Mouse (Mus musculus): ENCODE data around the gene Exo1.

GRCm38 (mm10) chr1:175883398-175883797 lies 3.0 kb downstream of the Exo1 start:
- TF ChIP-seq CTCF (IDR thresholded peaks at IDR 0.05; ENCODE audit: insufficient read depth, low read length), result no peak
- no peak for TF ChIP-seq POLR2A (IDR thresholded peaks at IDR 0.05; ENCODE audit: borderline replicate concordance, extremely low read depth, low read depth, low read length)

All from lung, adult 2 months (tissue).